Comparison of ENCODE assay signal across 23 mouse cellular contexts in genomic region chr12:100738498-100738897, GRCm38 (mm10). TPM values are rescaled to one million over a fixed set of nuclear protein-coding genes. Genes with fewer than 3 reads are reported as not detected.
A peak's percentile ranks its signal among the peaks of the same experiment; 100 is the strongest.
DNase-seq lines count a peak whose midpoint lies in the region; ATAC-seq lines count a peak whose summit lies in the region.
"Had no signal": no experiment of that assay in that cellular context is flagged by ENCODE, and none has a peak within 500 bp of the region (broad histone marks: within the 10 kb centered on the region; RNA-seq: fewer than 3 reads in every experiment).

No protein-coding gene starts in this region.

- no peaks in the 10 kb centered on the region for H3K36me3 ChIP-seq in forebrain, embryonic 14.5 days (ENCODE audit: control insufficient read depth, insufficient read depth, low read length)
- no peaks in the 10 kb centered on the region for H3K36me3 ChIP-seq in forebrain, embryonic 10.5 days (replicated peaks)
- no peaks in the 10 kb centered on the region for H3K36me3 ChIP-seq in midbrain, embryonic 11.5 days (ENCODE audit: control insufficient read depth, insufficient read depth, low read length)
- H3K36me3 ChIP-seq in midbrain, embryonic 16.5 days (ENCODE audit: control insufficient read depth, insufficient read depth, low read length) = no peaks in the 10 kb centered on the region
- H3K36me3 ChIP-seq: embryonic facial prominence, embryonic 12.5 days; heart, embryonic 15.5 days; hindbrain, embryonic 10.5 days had no signal

- peak overlapping the region; percentile 15; the same call in 1 of the 2 replicates for H3K27ac ChIP-seq in forebrain, embryonic 14.5 days (ENCODE audit: low read depth, low read length)
- H3K27ac ChIP-seq in forebrain, embryonic 10.5 days = no peak overlapping the region
- no peak overlapping the region for H3K27ac ChIP-seq in midbrain, embryonic 11.5 days (ENCODE audit: low read depth, low read length)
- no peak overlapping the region for H3K27ac ChIP-seq in midbrain, embryonic 16.5 days (ENCODE audit: low read length)
- H3K27ac ChIP-seq in brown adipose tissue, adult 24 weeks (replicated peaks; ENCODE audit: low read depth, low read length) = peak overlapping the region; percentile 68; the same call in 1 of the 2 replicates
- H3K27ac ChIP-seq: embryonic facial prominence, embryonic 12.5 days; heart, adult 2 months; heart, embryonic 15.5 days; hindbrain, embryonic 10.5 days; hindbrain, embryonic 14.5 days had no signal

- H3K27me3 ChIP-seq in forebrain, embryonic 14.5 days (replicated peaks; ENCODE audit: control insufficient read depth, insufficient read depth, low read length) = no peaks in the 10 kb centered on the region
- no peaks in the 10 kb centered on the region for H3K27me3 ChIP-seq in forebrain, embryonic 10.5 days (ENCODE audit: poor library complexity, severe bottlenecking)
- no peaks in the 10 kb centered on the region for H3K27me3 ChIP-seq in midbrain, embryonic 11.5 days (ENCODE audit: control insufficient read depth, insufficient read depth, low read length)
- no peaks in the 10 kb centered on the region for H3K27me3 ChIP-seq in midbrain, embryonic 16.5 days (ENCODE audit: control insufficient read depth, insufficient read depth, low read depth, low read length)
- H3K27me3 ChIP-seq: embryonic facial prominence, embryonic 12.5 days; heart, embryonic 15.5 days had no signal

- H3K9ac ChIP-seq in forebrain, embryonic 14.5 days (ENCODE audit: low read length) = no peak overlapping the region
- no peak overlapping the region for H3K9ac ChIP-seq in midbrain, embryonic 11.5 days (ENCODE audit: low read length)
- no peak overlapping the region for H3K9ac ChIP-seq in midbrain, embryonic 16.5 days (ENCODE audit: low read depth, low read length)
- H3K9ac ChIP-seq: embryonic facial prominence, embryonic 12.5 days; heart, embryonic 15.5 days; hindbrain, embryonic 14.5 days had no signal

- H3K4me3 ChIP-seq in forebrain, embryonic 14.5 days (ENCODE audit: low read depth, low read length) = no peak overlapping the region
- no peak overlapping the region for H3K4me3 ChIP-seq in forebrain, embryonic 10.5 days
- no peak overlapping the region for H3K4me3 ChIP-seq in midbrain, embryonic 11.5 days (ENCODE audit: low read depth, low read length)
- no peak overlapping the region for H3K4me3 ChIP-seq in midbrain, embryonic 16.5 days (ENCODE audit: low read depth, low read length)
- H3K4me3 ChIP-seq in brown adipose tissue, adult 24 weeks (ENCODE audit: insufficient read depth, low read depth, low read length) = no peak overlapping the region
- H3K4me3 ChIP-seq: embryonic facial prominence, embryonic 12.5 days; heart, adult 2 months; heart, embryonic 15.5 days; hindbrain, embryonic 10.5 days had no signal

- ATAC-seq in forebrain, embryonic 14.5 days = peak; percentile 67; the same call in 1 of the 2 replicates
- no peak for ATAC-seq in midbrain, embryonic 11.5 days (ENCODE audit: low FRiP score)
- no peak for ATAC-seq in midbrain, embryonic 16.5 days
- ATAC-seq in megakaryocyte progenitor cell, adult 5-6 weeks (replicated peaks; ENCODE audit: poor library complexity) = no peak
- ATAC-seq: inflammation-experienced regulatory T-cells, adult 6 months; intestine, postnatal 0 days had no signal

- 0 out of 2 replicates have a peak, but pooled peaks cover 3% of the 10 kb centered on the region for H3K4me1 ChIP-seq in forebrain, embryonic 14.5 days (ENCODE audit: control insufficient read depth, insufficient read depth, low read length)
- no peaks in the 10 kb centered on the region for H3K4me1 ChIP-seq in forebrain, embryonic 10.5 days
- H3K4me1 ChIP-seq in midbrain, embryonic 11.5 days (ENCODE audit: control insufficient read depth, insufficient read depth, low read length) = no peaks in the 10 kb centered on the region
- no peaks in the 10 kb centered on the region for H3K4me1 ChIP-seq in midbrain, embryonic 16.5 days (ENCODE audit: control insufficient read depth, insufficient read depth, low read length)
- peaks cover 2% of the 10 kb centered on the region; the same call in 1 of the 2 replicates for H3K4me1 ChIP-seq in brown adipose tissue, adult 24 weeks (ENCODE audit: control insufficient read depth, insufficient read depth, insufficient read length, low read length)
- H3K4me1 ChIP-seq: embryonic facial prominence, embryonic 12.5 days; heart, embryonic 15.5 days; hindbrain, embryonic 10.5 days had no signal

- WGBS in forebrain, embryonic 14.5 days = 13% methylated on average over 3 of the region's 3 CpGs
- 70% methylated on average over 3 of the region's 3 CpGs for WGBS in forebrain, embryonic 10.5 days
- 69% methylated on average over 3 of the region's 3 CpGs for WGBS in midbrain, embryonic 11.5 days
- WGBS in midbrain, embryonic 16.5 days = 44% methylated on average over 3 of the region's 3 CpGs

- no peak overlapping the region for H3K4me2 ChIP-seq in forebrain, embryonic 14.5 days (ENCODE audit: low read length)
- no peak overlapping the region for H3K4me2 ChIP-seq in midbrain, embryonic 11.5 days
- no peak overlapping the region for H3K4me2 ChIP-seq in midbrain, embryonic 16.5 days (ENCODE audit: low read length)
- H3K4me2 ChIP-seq: embryonic facial prominence, embryonic 12.5 days; heart, embryonic 11.5 days; heart, embryonic 15.5 days; hindbrain, embryonic 14.5 days had no signal

- H3K9me3 ChIP-seq in forebrain, embryonic 14.5 days (replicated peaks; ENCODE audit: control insufficient read depth, low read length) = no peaks in the 10 kb centered on the region
- H3K9me3 ChIP-seq in forebrain, embryonic 10.5 days = no peaks in the 10 kb centered on the region
- H3K9me3 ChIP-seq in midbrain, embryonic 11.5 days (ENCODE audit: control insufficient read depth, low read length) = no peaks in the 10 kb centered on the region
- no peaks in the 10 kb centered on the region for H3K9me3 ChIP-seq in midbrain, embryonic 16.5 days (replicated peaks; ENCODE audit: control insufficient read depth, low read length, poor library complexity, severe bottlenecking)
- H3K9me3 ChIP-seq: embryonic facial prominence, embryonic 12.5 days; heart, embryonic 15.5 days; hindbrain, embryonic 10.5 days had no signal

- peak; percentile 87 for DNase-seq in forebrain, embryonic 14.5 days (ENCODE audit: low spot score)
- DNase-seq in forebrain, embryonic 10.5 days (ENCODE audit: extremely low spot score, low spot score) = no peak
- peak; percentile 81 for DNase-seq in midbrain, embryonic 11.5 days (ENCODE audit: low spot score, missing footprints)
- peak; percentile 79 for DNase-seq in adipocyte (ENCODE audit: low spot score)
- DNase-seq in urinary bladder, postnatal 4 days (ENCODE audit: low spot score in 2 of 2) = no peak
- DNase-seq: adrenal gland, adult 8-10 months; adrenal gland, postnatal 36 days; cerebellum, adult 18-20 months; embryo, embryonic 11 days; gastrocnemius, postnatal 10 days; heart, adult 2 months; heart, postnatal 14 days; kidney, adult 8-10 months had no signal

RNA-seq across cellular contexts. Expression of gene Rps6ka5, which starts 11.7 kb away (rescaled TPM):
- 10.3 and 11.7 TPM in 2 replicates for polyA plus RNA-seq in forebrain, embryonic 14.5 days (2014; fragmentation: Nextera tagmentation; extraction: Ambion mirVana)
- 2.7 and 2.8 TPM in 2 replicates for polyA plus RNA-seq in forebrain, embryonic 10.5 days (2016; fragmentation: Nextera tagmentation; extraction: Ambion mirVana)
- polyA plus RNA-seq in midbrain, embryonic 11.5 days (2014; fragmentation: Nextera tagmentation; extraction: Ambion mirVana) = 3.2 and 3.8 TPM in 2 replicates
- polyA plus RNA-seq in midbrain, embryonic 16.5 days (2015; fragmentation: Nextera tagmentation; extraction: Ambion mirVana) = 6.8 and 7.0 TPM in 2 replicates
- 4.5 and 9.4 TPM in 2 replicates for polyA plus RNA-seq in brown adipose tissue, adult 24 weeks (2012; ENCODE audit: insufficient read depth, insufficient read length, missing spikeins)
- 21.8 and 26.2 TPM in 2 replicates for total RNA-seq in megakaryocyte progenitor cell, adult 5-6 weeks (2015)
- total RNA-seq in megakaryocyte progenitor cell, adult 5-6 weeks (2017) = 25.4 and 29.1 TPM in 2 replicates

RNA-seq across cellular contexts. Expression of gene Dglucy, which starts 40.4 kb away (rescaled TPM):
- 2.7 and 3.8 TPM in 2 replicates for polyA plus RNA-seq in forebrain, embryonic 14.5 days (2014; fragmentation: Nextera tagmentation; extraction: Ambion mirVana)
- 0.14 and 0.16 TPM in 2 replicates for polyA plus RNA-seq in forebrain, embryonic 10.5 days (2016; fragmentation: Nextera tagmentation; extraction: Ambion mirVana)
- polyA plus RNA-seq in midbrain, embryonic 11.5 days (2014; fragmentation: Nextera tagmentation; extraction: Ambion mirVana) = 0.23 and 0.44 TPM in 2 replicates
- polyA plus RNA-seq in midbrain, embryonic 16.5 days (2015; fragmentation: Nextera tagmentation; extraction: Ambion mirVana) = 2.2 and 2.9 TPM in 2 replicates
- polyA plus RNA-seq in brown adipose tissue, adult 24 weeks (2012; ENCODE audit: insufficient read depth, insufficient read length, missing spikeins) = 16.4 and 18.9 TPM in 2 replicates
- total RNA-seq in megakaryocyte progenitor cell, adult 5-6 weeks (2015) = 12.5 and 15.1 TPM in 2 replicates
- total RNA-seq in megakaryocyte progenitor cell, adult 5-6 weeks (2017) = 13.1 and 15.3 TPM in 2 replicates

Comparison
In these comparisons a context has a peak if more than half of its experiments do, and no peak if none do; other contexts are left out.
1. DNase-seq: peak in forebrain, embryonic 14.5 days (single experiment), midbrain, embryonic 11.5 days (single experiment) and adipocyte (single experiment); none in forebrain, embryonic 10.5 days (single experiment) and urinary bladder, postnatal 4 days (0 of 2).
2. H3K27ac ChIP-seq: peak in forebrain, embryonic 14.5 days (single experiment) and brown adipose tissue, adult 24 weeks (single experiment); none in forebrain, embryonic 10.5 days (single experiment), midbrain, embryonic 11.5 days (single experiment) and midbrain, embryonic 16.5 days (single experiment).